Mouse (Mus musculus) C2C12 (cell line): ENCODE measurements around the gene Rtl10. TPM values are rescaled to one million over a fixed set of nuclear protein-coding genes. Genes with fewer than 3 reads are reported as not detected.

Experiments used
- H3K27me3 ChIP-seq: one replicate; pipeline ENCODE4 v1.6.1; 2011; ENCODE audit not compliant: control insufficient read depth, insufficient read depth, insufficient read length
- H3K36me3 ChIP-seq: one replicate; pipeline ENCODE4 v1.6.1; 2011; ENCODE audit not compliant: control insufficient read depth, insufficient read depth
- H3K4me3 ChIP-seq: one replicate; pipeline ENCODE4 v1.5.1; 2011; ENCODE audit warnings: mild to moderate bottlenecking, control low read depth; ENCODE audit not compliant: poor library complexity, insufficient read depth, severe bottlenecking
- H3K79me2 ChIP-seq: one replicate; pipeline ENCODE4 v1.6.1; 2011; ENCODE audit not compliant: control insufficient read depth, insufficient read depth
- H3K79me3 ChIP-seq: one replicate; pipeline ENCODE4 v1.6.1; 2011; ENCODE audit warnings: low read depth, control low read depth
- H3ac ChIP-seq: one replicate; pipeline ENCODE3; 2011; ENCODE audit warnings: low read depth; ENCODE audit not compliant: control insufficient read depth, insufficient read length
- CEBPB ChIP-seq: IDR thresholded peaks from one replicate; pipeline ENCODE4 v1.6.1; 2011; ENCODE audit warnings: low read depth, mild to moderate bottlenecking, control low read depth, moderate library complexity
- CTCF ChIP-seq: IDR thresholded peaks from one replicate; pipeline ENCODE4 v1.5.1; 2011; ENCODE audit not compliant: control insufficient read depth, insufficient read depth, insufficient read length
- FOSL1 ChIP-seq: IDR thresholded peaks from one replicate; pipeline ENCODE4 v1.8.0; 2011; ENCODE audit warnings: mild to moderate bottlenecking, low read length; ENCODE audit not compliant: poor library complexity, insufficient read depth, severe bottlenecking
- MAX ChIP-seq: IDR thresholded peaks from one replicate; pipeline ENCODE4 v1.6.1; 2011; ENCODE audit warnings: mild to moderate bottlenecking, control low read depth
- MYOD1 ChIP-seq: IDR thresholded peaks from one replicate; pipeline ENCODE4 v1.6.1; 2011; ENCODE audit warnings: low read depth; ENCODE audit not compliant: control insufficient read depth, insufficient read length
- MYOG ChIP-seq: IDR thresholded peaks from one replicate; pipeline ENCODE4 v1.6.1; 2011; ENCODE audit not compliant: control insufficient read depth, insufficient read length; ENCODE audit errors: extremely low read depth
- USF1 ChIP-seq: IDR thresholded peaks from one replicate; pipeline ENCODE4 v1.6.1; 2011; ENCODE audit warnings: low read depth, mild to moderate bottlenecking, control low read depth, moderate library complexity
- polyA plus RNA-seq: library from polyadenylated mRNA; unstranded; fragments of >200 nt; fragmentation: generic; extraction: Trizol; gene quantifications from one replicate; pipeline ENCODE4 v1.2.1, GENCODE M21; 2012; ENCODE audit warnings: missing spikeins

Gene Rtl10
- polyA plus RNA-seq, 1 experiment: 10.6 TPM

DNA sequence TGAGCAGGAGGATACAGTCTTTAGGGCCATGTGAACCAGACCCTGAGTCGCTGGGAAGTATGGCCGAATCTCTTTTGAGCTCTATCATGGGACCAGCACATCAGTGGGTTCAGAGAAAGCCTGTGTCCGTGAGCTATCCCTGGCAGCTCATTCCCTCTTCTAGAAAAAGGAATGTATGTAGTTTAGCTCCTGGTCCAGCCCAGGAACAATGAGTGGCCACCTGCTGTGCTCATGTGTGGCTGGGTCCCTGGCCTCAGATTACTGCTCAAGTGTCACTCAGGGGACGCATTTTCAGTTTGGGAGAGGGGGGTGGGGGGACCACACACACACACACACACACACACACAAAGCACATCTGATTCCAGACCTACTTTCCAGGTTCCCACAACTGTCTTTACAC is 26.3 kb upstream of the Rtl10 start:
- H3K36me3 ChIP-seq: peaks cover 13% of the 10 kb centered on the region
- H3K4me3 ChIP-seq: no peak overlapping the region
- TF ChIP-seq USF1 (no peak), CEBPB (no peak), FOSL1 (no peak), MYOD1 (no peak), MYOG (no peak), MAX (no peak), CTCF (no peak)

DNA sequence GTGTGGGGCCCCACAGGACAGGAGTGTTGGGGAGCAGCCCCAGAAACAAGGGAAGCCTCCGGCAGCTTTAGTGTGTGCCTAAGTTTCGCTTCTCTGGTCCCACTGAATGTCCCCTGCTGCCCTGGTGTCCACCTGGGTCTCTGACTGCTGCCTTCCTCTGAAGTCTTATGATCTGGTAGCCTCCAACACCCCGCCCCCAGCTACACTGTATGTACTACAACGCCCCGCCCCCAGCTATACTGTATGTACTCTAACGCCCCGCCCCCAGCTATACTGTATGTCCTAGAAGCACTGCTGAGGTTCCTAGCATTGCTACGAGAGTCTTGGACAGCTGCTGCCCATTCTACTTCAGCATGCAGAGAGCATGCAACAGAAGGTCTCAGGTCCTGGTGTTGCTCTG is 25.7 kb upstream of the Rtl10 start:
- no peaks in the 10 kb centered on the region for H3K79me3 ChIP-seq
- no peaks in the 10 kb centered on the region for H3K27me3 ChIP-seq
- TF ChIP-seq USF1 (no peak), CTCF (no peak), MAX (no peak), FOSL1 (no peak), MYOD1 (no peak), CEBPB (no peak), MYOG (no peak)
- no peaks in the 10 kb centered on the region for H3K79me2 ChIP-seq
- H3K4me3 ChIP-seq: no peak overlapping the region
- no peak overlapping the region for H3ac ChIP-seq
- peaks cover 13% of the 10 kb centered on the region for H3K36me3 ChIP-seq

More for the DNA sequence above, 26.3 kb upstream of the Rtl10 start:
- Histone ChIP-seq H3K79me3 (no peaks in the 10 kb centered on the region), H3K79me2 (no peaks in the 10 kb centered on the region), H3K27me3 (no peaks in the 10 kb centered on the region), H3ac (no peak overlapping the region)

DNA sequence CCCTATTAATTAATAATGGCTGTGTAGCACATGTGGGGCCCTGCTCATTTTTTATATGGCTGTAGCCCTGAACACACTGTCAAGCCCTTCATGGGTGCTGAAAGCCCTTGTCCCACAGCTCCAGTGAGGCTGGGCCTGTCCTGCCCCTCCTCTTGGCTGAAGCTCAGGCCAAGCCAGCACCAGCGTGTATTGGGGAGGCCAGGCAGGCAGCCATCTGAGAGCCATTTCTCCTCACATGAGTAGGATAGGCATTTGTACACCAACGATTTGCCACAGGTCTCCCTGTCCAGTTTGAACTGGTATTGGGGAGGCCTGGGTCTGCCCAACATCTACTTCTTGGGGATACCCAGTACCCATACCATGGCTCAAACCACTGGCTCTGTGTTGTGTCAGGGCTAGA is 24.7 kb upstream of the Rtl10 start:
- H3K36me3 ChIP-seq: peaks cover 13% of the 10 kb centered on the region
- H3K4me3 ChIP-seq: no peak overlapping the region
- no peaks in the 10 kb centered on the region for H3K79me2 ChIP-seq
- no peaks in the 10 kb centered on the region for H3K79me3 ChIP-seq
- TF ChIP-seq MYOD1: no peak
- no peak for TF ChIP-seq CEBPB
- TF ChIP-seq CTCF: no peak
- no peak for TF ChIP-seq FOSL1
- TF ChIP-seq USF1: no peak
- TF ChIP-seq MYOG: no peak
- TF ChIP-seq MAX: no peak
- no peaks in the 10 kb centered on the region for H3K27me3 ChIP-seq
- no peak overlapping the region for H3ac ChIP-seq

DNA sequence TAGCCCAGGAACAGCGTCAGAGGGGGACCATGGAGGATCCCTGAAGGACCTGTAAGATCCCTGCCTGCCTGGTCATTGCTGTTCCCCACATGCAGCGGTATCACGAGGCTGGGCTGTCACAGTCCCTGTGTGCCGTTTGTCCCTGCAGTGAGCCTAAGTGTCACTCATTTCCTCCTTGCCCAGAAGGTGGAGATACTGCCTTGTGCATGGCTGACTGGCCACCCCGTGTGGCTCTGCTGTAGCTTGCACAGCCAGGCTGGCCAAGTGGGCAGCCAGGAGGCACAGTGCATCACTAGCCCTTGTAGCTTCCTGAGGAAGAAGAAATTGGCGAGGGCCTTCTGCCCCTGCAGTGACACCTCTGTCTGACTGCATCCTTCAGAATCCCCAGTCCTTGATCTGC is 20.7 kb upstream of the Rtl10 start:
- H3K79me2 ChIP-seq: no peaks in the 10 kb centered on the region
- no peak overlapping the region for H3K4me3 ChIP-seq
- H3K79me3 ChIP-seq: no peaks in the 10 kb centered on the region
- H3ac ChIP-seq: no peak overlapping the region
- no peaks in the 10 kb centered on the region for H3K27me3 ChIP-seq
- peaks cover 6% of the 10 kb centered on the region for H3K36me3 ChIP-seq
- TF ChIP-seq USF1 (no peak), MYOD1 (no peak), CTCF (no peak), CEBPB (no peak), MAX (no peak), MYOG (no peak), FOSL1 (no peak)

DNA sequence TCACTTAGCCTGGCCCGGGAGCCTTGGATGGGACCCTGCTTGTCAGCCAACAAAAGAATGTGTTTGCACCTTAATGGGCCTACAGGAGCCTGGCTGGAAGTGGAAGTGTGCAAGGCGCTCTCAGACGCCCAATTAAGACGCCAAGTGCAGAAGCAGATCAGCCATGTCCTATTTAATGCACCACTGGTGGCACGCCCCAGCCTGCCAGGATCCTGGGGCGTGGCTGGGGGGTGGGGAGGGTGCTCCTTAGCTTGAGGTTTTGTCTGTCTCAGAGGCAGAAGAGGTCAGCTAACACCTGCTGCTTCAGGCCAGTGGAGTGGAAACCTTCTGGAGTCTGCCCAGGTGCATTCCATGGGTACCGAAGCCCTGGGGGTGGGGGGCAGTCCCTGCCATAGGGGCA is 19.0 kb upstream of the Rtl10 start:
- no peak overlapping the region for H3ac ChIP-seq
- H3K4me3 ChIP-seq: no peak overlapping the region

DNA sequence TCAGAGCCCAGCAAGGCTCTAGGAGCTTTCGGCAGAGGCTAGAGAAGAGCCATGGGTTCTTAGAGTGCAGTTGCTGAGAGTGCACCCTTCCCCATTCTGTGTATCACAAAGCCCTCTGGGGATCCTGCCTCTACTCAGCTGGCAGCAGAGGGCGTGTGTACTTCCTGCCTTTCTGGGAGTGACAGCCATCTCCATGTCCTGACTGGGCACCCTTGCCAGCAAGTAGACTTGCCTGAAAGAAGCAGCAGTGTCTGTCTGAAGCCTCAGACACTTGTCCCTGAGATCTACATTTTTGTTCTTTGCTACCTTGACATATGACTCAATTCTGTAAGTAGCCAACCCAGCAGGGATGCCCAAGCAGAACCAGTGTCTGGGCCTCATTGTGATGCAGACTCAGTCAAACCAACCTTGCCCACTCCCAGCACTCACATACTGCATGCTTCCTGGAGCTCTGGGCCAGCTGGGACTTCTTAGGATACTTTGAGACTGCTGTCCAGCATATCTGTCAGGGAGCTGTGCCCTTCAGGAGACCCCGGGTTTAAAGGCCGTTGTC is 17.7 kb upstream of the Rtl10 start:
- H3K79me2 ChIP-seq: no peaks in the 10 kb centered on the region
- H3K27me3 ChIP-seq: no peaks in the 10 kb centered on the region
- TF ChIP-seq USF1 (no peak), MYOG (no peak), CEBPB (no peak), FOSL1 (no peak), MYOD1 (no peak), MAX (no peak), CTCF (no peak)
- no peak overlapping the region for H3ac ChIP-seq
- H3K79me3 ChIP-seq: no peaks in the 10 kb centered on the region
- H3K4me3 ChIP-seq: no peak overlapping the region
- peaks cover under 1% of the 10 kb centered on the region for H3K36me3 ChIP-seq

More for the DNA sequence above, 19.0 kb upstream of the Rtl10 start:
- Histone ChIP-seq H3K79me3 (no peaks in the 10 kb centered on the region), H3K27me3 (no peaks in the 10 kb centered on the region), H3K36me3 (peaks cover 4% of the 10 kb centered on the region), H3K79me2 (no peaks in the 10 kb centered on the region)
- TF ChIP-seq MYOD1 (peak; percentile 44), CEBPB (no peak)
